Comparison of ENCODE assay signal across 16 mouse cellular contexts in the genomic region with DNA sequence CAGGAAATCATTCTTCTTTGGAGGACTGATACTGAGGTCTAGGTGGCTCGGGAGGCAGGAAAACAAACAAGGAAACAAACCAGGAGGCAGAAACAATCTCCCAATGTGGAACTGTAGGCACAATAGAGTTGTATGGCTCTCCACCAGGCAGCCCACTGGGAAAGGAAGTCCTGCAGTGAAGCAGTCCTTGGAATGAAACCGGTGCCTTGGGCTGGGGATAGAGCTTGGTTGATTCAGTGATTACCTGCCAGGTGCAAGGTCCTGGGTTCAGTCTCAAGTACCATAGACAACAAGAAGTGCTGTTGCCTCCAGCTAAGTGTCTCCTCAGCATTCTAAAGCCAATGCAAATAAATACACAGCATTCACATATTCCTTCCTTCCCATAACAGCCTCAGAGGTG.
"Had no signal": no experiment of that assay in that cellular context is flagged by ENCODE, and none has a peak within 500 bp of the region (broad histone marks: within the 10 kb centered on the region; RNA-seq: fewer than 3 reads in every experiment).

No protein-coding gene starts in this region.

- H3K9ac ChIP-seq: liver, postnatal 0 days; lung, embryonic 15.5 days; midbrain, embryonic 12.5 days; neural tube, embryonic 12.5 days; stomach, embryonic 15.5 days had no signal

- H3K4me2 ChIP-seq: lung, embryonic 15.5 days; midbrain, embryonic 12.5 days; neural tube, embryonic 12.5 days; stomach, embryonic 15.5 days had no signal

- ATAC-seq: liver, postnatal 0 days; midbrain, embryonic 16.5 days had no signal

- H3K27ac ChIP-seq: lung, embryonic 15.5 days; midbrain, embryonic 10.5 days; midbrain, embryonic 12.5 days; neural tube, embryonic 12.5 days; stomach, embryonic 15.5 days; stomach, postnatal 0 days had no signal

- DNase-seq: liver, postnatal 0 days; lung, adult 2 months; lung, postnatal 10 days; lung, postnatal 4 days; midbrain, embryonic 14.5 days; right cerebral cortex, postnatal 14 days; thymus, adult 2 months; thymus, postnatal 25 days; thymus, postnatal 4 days had no signal

- H3K27me3 ChIP-seq: lung, embryonic 15.5 days; midbrain, embryonic 12.5 days; neural tube, embryonic 12.5 days; stomach, embryonic 15.5 days had no signal

- H3K9me3 ChIP-seq: lung, embryonic 15.5 days; midbrain, embryonic 10.5 days; midbrain, embryonic 12.5 days; neural tube, embryonic 12.5 days; stomach, embryonic 15.5 days had no signal

- H3K4me3 ChIP-seq: lung, embryonic 15.5 days; midbrain, embryonic 10.5 days; midbrain, embryonic 12.5 days; neural tube, embryonic 12.5 days; stomach, embryonic 15.5 days had no signal

- H3K36me3 ChIP-seq: lung, embryonic 15.5 days; midbrain, embryonic 10.5 days; midbrain, embryonic 12.5 days; neural tube, embryonic 12.5 days; stomach, embryonic 15.5 days had no signal

- H3K4me1 ChIP-seq: lung, embryonic 15.5 days; neural tube, embryonic 12.5 days; stomach, embryonic 15.5 days had no signal
